Mouse (Mus musculus) heart, postnatal 25 days (tissue): ENCODE measurements around the gene Olfr993. TPM values are rescaled to one million over a fixed set of nuclear protein-coding genes. Genes with fewer than 3 reads are reported as not detected.

Experiments used
- DNase-seq: peaks from one replicate; pipeline ENCODE4 v3.0.0; 2022; ENCODE audit warnings: low spot score
- intact Hi-C: fragments of 180-260 bp; cut with DNase I; formaldehyde crosslinking; loops from one replicate; pipeline ENCODE4 v1.15.1; 2025
- total RNA-seq, 2 experiments: library from RNA; stranded (reverse); gene quantifications; 2 replicates each; pipeline ENCODE4 v1.2.3; 2021

Gene Olfr993
- not detected for total RNA-seq

GRCm38 (mm10) chr2:85414777-85415176, at the start of gene Olfr993:
Gene Olfr993, minus strand, starts transcription at chr2:85414877.
- intact Hi-C loops: no loop called here
- DNase-seq: no peak

GRCm38 (mm10) chr2:85443539-85443938, 28.9 kb upstream of the Olfr993 start, which contains the start of gene Olfr995:
Gene Olfr995, minus strand, starts transcription at chr2:85443639.
- no peak for DNase-seq
- intact Hi-C loops: no loop called here

DNA sequence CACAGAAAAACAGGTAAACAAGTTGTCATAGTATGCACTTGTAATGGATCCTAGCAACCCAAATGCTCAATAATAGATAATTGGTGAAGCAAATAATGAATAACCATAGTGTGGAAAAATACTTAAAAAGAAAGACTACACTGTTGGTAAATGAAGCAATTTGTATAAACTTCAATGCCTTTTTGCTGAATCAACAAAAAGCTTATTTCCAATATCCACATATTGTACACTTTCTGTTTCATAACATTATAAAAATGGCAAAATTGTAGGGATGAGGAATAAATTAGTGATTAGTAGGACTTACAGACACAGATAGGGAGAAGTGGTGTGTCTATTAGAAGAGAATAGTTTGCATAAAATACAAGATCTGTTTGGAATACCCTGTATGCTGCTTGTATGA, 27.9 kb upstream of the Olfr993 start:
- no peak for DNase-seq
- intact Hi-C loops: no loop called here

GRCm38 (mm10) chr2:85436351-85436750, 21.7 kb upstream of the Olfr993 start, which contains the start of gene Olfr994:
Gene Olfr994, minus strand, starts transcription at chr2:85436451.
- DNase-seq: no peak
- intact Hi-C loops: no loop called here

DNA sequence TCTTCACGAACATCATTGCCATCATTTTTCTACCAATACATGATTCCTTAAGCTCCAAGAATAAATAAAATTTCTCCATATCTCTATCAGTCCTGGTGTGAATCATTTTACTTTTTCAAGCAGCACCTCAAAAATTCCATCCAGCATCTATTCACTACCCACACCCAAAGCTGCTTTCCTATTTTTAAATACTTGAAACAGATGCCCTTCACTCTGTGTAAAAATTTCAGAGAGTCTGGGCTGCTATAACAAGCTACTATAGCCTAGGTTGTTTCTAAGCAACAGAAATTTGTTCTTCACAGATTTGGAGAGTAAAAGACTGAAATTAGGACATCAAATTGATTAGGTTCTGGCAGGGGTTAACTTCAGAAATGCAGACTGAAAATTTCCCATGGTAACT, 11.2 kb upstream of the Olfr993 start:
- intact Hi-C loops: no loop called here
- no peak for DNase-seq

DNA sequence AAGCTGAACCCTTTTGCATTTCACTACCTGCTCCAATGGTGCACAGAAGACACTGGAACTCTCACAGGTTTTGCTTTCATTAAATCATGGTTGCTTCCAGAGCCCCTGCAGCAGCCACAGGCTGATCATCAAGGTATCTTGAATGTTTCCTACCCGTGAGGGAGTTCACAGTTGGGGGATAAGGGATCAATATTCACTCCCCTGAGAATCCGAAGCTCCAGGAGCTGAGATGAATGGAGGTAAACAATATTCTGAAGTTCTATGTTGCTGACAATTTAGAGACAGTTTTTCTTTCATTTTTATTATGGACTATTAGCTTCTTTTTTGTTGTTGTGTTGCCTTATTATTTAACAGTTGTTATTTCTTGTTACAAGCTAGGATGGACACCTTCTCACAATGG, 5.3 kb downstream of the Olfr993 start, which contains the start of gene Olfr992:
Olfr992 (minus strand) TSS at position 101 of the 400 bp plus-strand sequence.
- intact Hi-C loops: no loop called here
- no peak for DNase-seq

Other genes starting within 250 kb of the Olfr993 start
- 1 to 10 TPM; 1.6 to 2.8 TPM for gene Lrrc55, start 217.7 kb downstream of the Olfr993 start, total RNA-seq
- gene Olfr987, start 75.6 kb downstream of the Olfr993 start, total RNA-seq: not detected
- gene Olfr988, start 51.6 kb downstream of the Olfr993 start, total RNA-seq: not detected
- gene Olfr992, start 5.4 kb downstream of the Olfr993 start, total RNA-seq: not detected
- gene Olfr994, start 21.6 kb upstream of the Olfr993 start, total RNA-seq: not detected
- not detected for gene Olfr995, start 28.8 kb upstream of the Olfr993 start, total RNA-seq
- gene 4833423E24Rik, start 104.1 kb upstream of the Olfr993 start, total RNA-seq: not detected
- not detected for gene Olfr996, start 164.3 kb upstream of the Olfr993 start, total RNA-seq
- gene Olfr998, start 174.1 kb upstream of the Olfr993 start, total RNA-seq: not detected
- not detected for gene Olfr1000, start 197.0 kb upstream of the Olfr993 start, total RNA-seq
- gene Olfr1002, start 235.8 kb upstream of the Olfr993 start, total RNA-seq: not detected
- not detected for gene Olfr154, start 249.6 kb upstream of the Olfr993 start, total RNA-seq